Mouse (Mus musculus): ENCODE data around the gene Nos1.

Gene Nos1

GRCm38 (mm10) chr5:117780681-117781080, at the start of gene Nos1:
TSS of gene Nos1 (plus strand) at chr5:117781032.
- peak; percentile 12 for DNase-seq (ENCODE audit: low read depth, low spot score)

- no peak for DNase-seq (ENCODE audit: low read depth, low spot score)
Measured at GRCm38 (mm10) chr5:117731311-117731710, 49.5 kb upstream of the Nos1 start.

- DNase-seq (ENCODE audit: low read depth, low spot score), result no peak
Measured at GRCm38 (mm10) chr5:117744654-117745178, 36.1 kb upstream of the Nos1 start.

GRCm38 (mm10) chr5:117749353-117749752, 31.5 kb upstream of the Nos1 start:
- DNase-seq (ENCODE audit: low read depth, low spot score), result no peak

GRCm38 (mm10) chr5:117757696-117758482, 22.9 kb upstream of the Nos1 start:
- DNase-seq (ENCODE audit: low read depth, low spot score), result no peak

GRCm38 (mm10) chr5:117761181-117761832, 19.5 kb upstream of the Nos1 start:
- DNase-seq (ENCODE audit: low read depth, low spot score), result peak; percentile 7

GRCm38 (mm10) chr5:117764496-117764895, 16.3 kb upstream of the Nos1 start:
- DNase-seq (ENCODE audit: low read depth, low spot score), result no peak

- peak; percentile 6 for DNase-seq (ENCODE audit: low read depth, low spot score)
Measured at GRCm38 (mm10) chr5:117779175-117779574, 1.7 kb upstream of the Nos1 start.

- DNase-seq (ENCODE audit: low read depth, low spot score), result no peak
Measured at GRCm38 (mm10) chr5:117781178-117781577, 346 bp downstream of the Nos1 start.

- no peak for DNase-seq (ENCODE audit: low read depth, low spot score)
Measured at GRCm38 (mm10) chr5:117790071-117790470, 9.2 kb downstream of the Nos1 start.

GRCm38 (mm10) chr5:117791875-117792274, 11.0 kb downstream of the Nos1 start:
- no peak for DNase-seq (ENCODE audit: low read depth, low spot score)

GRCm38 (mm10) chr5:117800849-117801248, 20.0 kb downstream of the Nos1 start:
- no peak for DNase-seq (ENCODE audit: low read depth, low spot score)

- DNase-seq (ENCODE audit: low read depth, low spot score), result no peak
Measured at GRCm38 (mm10) chr5:117802071-117802521, 21.3 kb downstream of the Nos1 start.

- no peak for DNase-seq (ENCODE audit: low read depth, low spot score)
Measured at GRCm38 (mm10) chr5:117803551-117803950, 22.7 kb downstream of the Nos1 start.

- DNase-seq (ENCODE audit: low read depth, low spot score), result no peak
Measured at GRCm38 (mm10) chr5:117810930-117811329, 30.1 kb downstream of the Nos1 start.

- no peak for DNase-seq (ENCODE audit: low read depth, low spot score)
Measured at GRCm38 (mm10) chr5:117818800-117819199, 38.0 kb downstream of the Nos1 start.

- DNase-seq (ENCODE audit: low read depth, low spot score), result no peak
Measured at GRCm38 (mm10) chr5:117820445-117820844, 39.6 kb downstream of the Nos1 start.

- DNase-seq (ENCODE audit: low read depth, low spot score), result no peak
Measured at GRCm38 (mm10) chr5:117823811-117824210, 43.0 kb downstream of the Nos1 start.

- no peak for DNase-seq (ENCODE audit: low read depth, low spot score)
Measured at GRCm38 (mm10) chr5:117824486-117824885, 43.7 kb downstream of the Nos1 start.

- no peak for DNase-seq (ENCODE audit: low read depth, low spot score)
Measured at GRCm38 (mm10) chr5:117825336-117825735, 44.5 kb downstream of the Nos1 start.

- no peak for DNase-seq (ENCODE audit: low read depth, low spot score)
Measured at GRCm38 (mm10) chr5:117827366-117827765, 46.5 kb downstream of the Nos1 start.

- DNase-seq (ENCODE audit: low read depth, low spot score), result peak; percentile 64
Measured at GRCm38 (mm10) chr5:117836930-117837329, 56.1 kb downstream of the Nos1 start.

- no peak for DNase-seq (ENCODE audit: low read depth, low spot score)
Measured at GRCm38 (mm10) chr5:117837731-117838130, 56.9 kb downstream of the Nos1 start.

All from 3T3-L1 (cell line).